In the genomic region with DNA sequence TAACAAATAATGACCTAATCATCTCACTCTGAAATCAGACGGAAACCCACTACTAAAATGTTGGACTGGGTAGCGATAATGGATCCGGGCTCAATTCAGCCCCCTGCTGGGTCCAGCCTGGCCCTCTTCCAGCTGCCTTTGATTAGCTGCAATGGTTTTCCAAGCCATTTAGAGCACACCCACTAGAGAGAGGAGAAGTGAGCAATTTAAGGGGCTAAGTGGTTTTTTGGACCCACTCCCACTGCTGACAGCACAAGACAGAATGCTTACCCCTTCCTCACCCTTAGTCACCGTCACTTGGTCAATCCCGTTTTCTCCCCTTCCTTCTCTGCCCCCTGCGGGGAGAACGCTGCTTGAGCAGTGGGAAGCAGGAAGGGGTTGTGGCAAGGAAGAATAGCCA, we compare ENCODE assay signal across 10 mouse cellular contexts. TPM values are rescaled to one million over a fixed set of nuclear protein-coding genes. Genes with fewer than 3 reads are reported as not detected.
DNase-seq lines count a peak whose midpoint lies in the region; ATAC-seq and TF ChIP-seq lines count a peak whose summit lies in the region.
"Had no signal": no experiment of that assay in that cellular context is flagged by ENCODE, and none has a peak within 500 bp of the region (broad histone marks: within the 10 kb centered on the region; RNA-seq: fewer than 3 reads in every experiment).

No protein-coding gene starts in this region.

- intact Hi-C loops in heart, postnatal 36 days (cut with DNase I) = loop anchor here (5.0 kb wide), 2 partner anchors 125 to 190 kb away; no protein-coding TSS in a partner anchor
- intact Hi-C loops in left cerebral cortex, postnatal 14 days (cut with DNase I) = loop anchor here (2.0 to 5.0 kb wide), 4 partner anchors 68 to 190 kb away; no protein-coding TSS in a partner anchor

- H3K27me3 ChIP-seq in heart, embryonic 16.5 days (ENCODE audit: control insufficient read depth, insufficient read depth, low read length) = peaks cover 9% of the 10 kb centered on the region; the same call in 1 of the 2 replicates
- H3K27me3 ChIP-seq in forebrain, embryonic 15.5 days = peaks cover 20% of the 10 kb centered on the region; the same call in 1 of the 2 replicates
- no peaks in the 10 kb centered on the region for H3K27me3 ChIP-seq in midbrain, embryonic 13.5 days

- H3K4me2 ChIP-seq in heart, embryonic 16.5 days (ENCODE audit: low read depth, low read length) = peak overlapping the region; percentile 64
- peak overlapping the region; percentile 42 for H3K4me2 ChIP-seq in forebrain, embryonic 15.5 days (replicated peaks)
- peak overlapping the region; percentile 35 for H3K4me2 ChIP-seq in midbrain, embryonic 13.5 days (replicated peaks)

- TF ChIP-seq CTCF in bone marrow macrophage, adult 2 months (IDR thresholded peaks at IDR 0.05; ENCODE audit: low read depth, low read length) = no peak

- TF ChIP-seq POLR2A in bone marrow macrophage, adult 2 months (IDR thresholded peaks at IDR 0.05; ENCODE audit: borderline replicate concordance, low read depth, low read length) = no peak

- H3K9me3 ChIP-seq in heart, embryonic 16.5 days (replicated peaks; ENCODE audit: control insufficient read depth, low read length) = no peaks in the 10 kb centered on the region
- no peaks in the 10 kb centered on the region for H3K9me3 ChIP-seq in forebrain, embryonic 15.5 days
- H3K9me3 ChIP-seq in midbrain, embryonic 13.5 days = no peaks in the 10 kb centered on the region
- H3K9me3 ChIP-seq: G1E had no signal

- H3K4me3 ChIP-seq in heart, embryonic 16.5 days (ENCODE audit: low read length) = peak overlapping the region; percentile 31
- peak overlapping the region; percentile 39 for H3K4me3 ChIP-seq in bone marrow macrophage, adult 2 months (ENCODE audit: insufficient read depth, low read length)
- H3K4me3 ChIP-seq in forebrain, embryonic 15.5 days = peak overlapping the region; percentile 12; the same call in 1 of the 2 replicates
- 0 out of 2 replicates have a peak overlapping the region, but pooled peaks have one; percentile 0 for H3K4me3 ChIP-seq in midbrain, embryonic 13.5 days (replicated peaks)

- 0 out of 2 replicates have a peak, but pooled peaks have one; percentile 26 for ATAC-seq in heart, embryonic 16.5 days (replicated peaks; ENCODE audit: extremely low read depth, insufficient read depth, low FRiP score)
- ATAC-seq in forebrain, embryonic 15.5 days (replicated peaks) = peak; percentile 85
- ATAC-seq in midbrain, embryonic 13.5 days = peak; percentile 77
- no peak for ATAC-seq in megakaryocyte-erythroid progenitor cell, adult 5-6 weeks (replicated peaks; ENCODE audit: low FRiP score, low TSS enrichment, poor library complexity, severe bottlenecking)

- no peaks in the 10 kb centered on the region for H3K36me3 ChIP-seq in heart, embryonic 16.5 days (ENCODE audit: control insufficient read depth, insufficient read depth)
- no peaks in the 10 kb centered on the region for H3K36me3 ChIP-seq in forebrain, embryonic 15.5 days
- no peaks in the 10 kb centered on the region for H3K36me3 ChIP-seq in midbrain, embryonic 13.5 days
- H3K36me3 ChIP-seq: G1E had no signal

- H3K27ac ChIP-seq in heart, embryonic 16.5 days (ENCODE audit: low read length) = no peak overlapping the region; the same call in 1 of the 2 replicates
- no peak overlapping the region for H3K27ac ChIP-seq in bone marrow macrophage, adult 2 months (ENCODE audit: insufficient read depth, low read depth, low read length)
- H3K27ac ChIP-seq in forebrain, embryonic 15.5 days (replicated peaks) = peak overlapping the region; percentile 75
- H3K27ac ChIP-seq in midbrain, embryonic 13.5 days = peak overlapping the region; percentile 71

- no peak for DNase-seq in heart, postnatal 36 days
- no peak for DNase-seq in left cerebral cortex, postnatal 14 days (ENCODE audit: low spot score in 2 of 2)
- no peak for DNase-seq in c-Kit-positive CD71-positive TER-119-positive erythroid progenitor cells, embryonic 14.5 days (ENCODE audit: low spot score)

- H3K4me1 ChIP-seq in heart, embryonic 16.5 days (ENCODE audit: control insufficient read depth, insufficient read depth, low read length) = peaks cover 13% of the 10 kb centered on the region
- peaks cover 6% of the 10 kb centered on the region for H3K4me1 ChIP-seq in bone marrow macrophage, adult 2 months (ENCODE audit: control insufficient read depth, insufficient read depth, low read length)
- H3K4me1 ChIP-seq in forebrain, embryonic 15.5 days = peaks cover 30% of the 10 kb centered on the region
- peaks cover 38% of the 10 kb centered on the region for H3K4me1 ChIP-seq in midbrain, embryonic 13.5 days (replicated peaks)

- WGBS in heart, embryonic 16.5 days = 9% methylated on average over 7 of the region's 7 CpGs
- WGBS in forebrain, embryonic 15.5 days = 0% methylated on average over 7 of the region's 7 CpGs
- 4% methylated on average over 7 of the region's 7 CpGs for WGBS in midbrain, embryonic 13.5 days

- peak overlapping the region; percentile 42 for H3K9ac ChIP-seq in heart, embryonic 16.5 days (ENCODE audit: low read length)
- H3K9ac ChIP-seq in forebrain, embryonic 15.5 days (replicated peaks) = no peak overlapping the region
- H3K9ac ChIP-seq in midbrain, embryonic 13.5 days (replicated peaks) = no peak overlapping the region

RNA-seq across cellular contexts. Expression of a gene that starts 24.9 kb away (rescaled TPM):
- polyA plus RNA-seq in heart, embryonic 16.5 days (2015; fragmentation: Nextera tagmentation; extraction: Ambion mirVana) = 21.0 and 22.9 TPM in 2 replicates
- 10 to 100 TPM; 25.8 TPM for total RNA-seq in heart, postnatal 36 days (2021)
- 145 and 158 TPM in 2 replicates for polyA plus RNA-seq in bone marrow macrophage, adult 2 months (2012; ENCODE audit: insufficient read depth, insufficient read length, missing spikeins)
- polyA plus RNA-seq in forebrain, embryonic 15.5 days (2015; fragmentation: Nextera tagmentation; extraction: Ambion mirVana) = 111 and 112 TPM in 2 replicates
- polyA plus RNA-seq in midbrain, embryonic 13.5 days (2015; fragmentation: Nextera tagmentation; extraction: Ambion mirVana) = 88.4 and 93.5 TPM in 2 replicates
- total RNA-seq in megakaryocyte-erythroid progenitor cell, adult 5-6 weeks (2014; fragmentation: Nextera tagmentation) = 7.2 TPM in 2 replicates
- total RNA-seq in megakaryocyte-erythroid progenitor cell, adult 5-6 weeks (2017) = 8.0 and 10.9 TPM in 2 replicates
- 100 to 1,000 TPM; 424 to 443 TPM for total RNA-seq in left cerebral cortex, postnatal 14 days (2021)
- polyA plus RNA-seq: G1E had no signal

RNA-seq across cellular contexts. Expression of a gene that starts 25.2 kb away (rescaled TPM):
- polyA plus RNA-seq in heart, embryonic 16.5 days (2015; fragmentation: Nextera tagmentation; extraction: Ambion mirVana) = 0.12 TPM in 1 of 2 replicates, not detected in the other
- total RNA-seq in heart, postnatal 36 days (2021) = not detected
- polyA plus RNA-seq in bone marrow macrophage, adult 2 months (2012; ENCODE audit: insufficient read depth, insufficient read length, missing spikeins) = not detected in 2 replicates
- polyA plus RNA-seq in forebrain, embryonic 15.5 days (2015; fragmentation: Nextera tagmentation; extraction: Ambion mirVana) = 0.51 and 0.65 TPM in 2 replicates
- polyA plus RNA-seq in midbrain, embryonic 13.5 days (2015; fragmentation: Nextera tagmentation; extraction: Ambion mirVana) = 0.22 and 0.26 TPM in 2 replicates
- total RNA-seq in megakaryocyte-erythroid progenitor cell, adult 5-6 weeks (2014; fragmentation: Nextera tagmentation) = not detected in 2 replicates
- not detected in 2 replicates for total RNA-seq in megakaryocyte-erythroid progenitor cell, adult 5-6 weeks (2017)
- total RNA-seq in left cerebral cortex, postnatal 14 days (2021) = 1 to 10 TPM; 3.4 to 4.2 TPM
- total RNA-seq: G1E; gastrocnemius, postnatal 4 days had no signal
- polyA plus RNA-seq: G1E had no signal

RNA-seq across cellular contexts. Expression of a gene that starts 32.5 kb away (rescaled TPM):
- polyA plus RNA-seq in heart, embryonic 16.5 days (2015; fragmentation: Nextera tagmentation; extraction: Ambion mirVana) = 0.51 and 0.54 TPM in 2 replicates
- 1 to 10 TPM; 4.6 TPM for total RNA-seq in heart, postnatal 36 days (2021)
- polyA plus RNA-seq in bone marrow macrophage, adult 2 months (2012; ENCODE audit: insufficient read depth, insufficient read length, missing spikeins) = not detected in 2 replicates
- polyA plus RNA-seq in forebrain, embryonic 15.5 days (2015; fragmentation: Nextera tagmentation; extraction: Ambion mirVana) = 0.24 and 0.56 TPM in 2 replicates
- 0.08 TPM in 1 of 2 replicates, not detected in the other for polyA plus RNA-seq in midbrain, embryonic 13.5 days (2015; fragmentation: Nextera tagmentation; extraction: Ambion mirVana)
- total RNA-seq in megakaryocyte-erythroid progenitor cell, adult 5-6 weeks (2014; fragmentation: Nextera tagmentation) = not detected in 2 replicates
- not detected in 2 replicates for total RNA-seq in megakaryocyte-erythroid progenitor cell, adult 5-6 weeks (2017)
- under 1 TPM; 0.61 to 0.75 TPM for total RNA-seq in left cerebral cortex, postnatal 14 days (2021)
- polyA plus RNA-seq: G1E had no signal

Comparison
In these comparisons a context has a peak if more than half of its experiments do, and no peak if none do; other contexts are left out.
1. H3K27ac ChIP-seq: peak in forebrain, embryonic 15.5 days (single experiment) and midbrain, embryonic 13.5 days (single experiment); none in heart, embryonic 16.5 days (single experiment) and bone marrow macrophage, adult 2 months (single experiment).
2. Peak in every context shown above with its lines, with median percentiles within 50 percentile points of each other: H3K4me2 ChIP-seq and H3K4me3 ChIP-seq.